Mouse (Mus musculus): Measurements from ENCODE around the gene Slc22a3. TPM values are rescaled to one million over a fixed set of nuclear protein-coding genes. Genes with fewer than 3 reads are reported as not detected.

Slc22a3 gene
- 2.9 and 3.1 TPM in 2 replicates for polyA plus RNA-seq (2015; fragmentation: Nextera tagmentation; extraction: Ambion mirVana)

DNA sequence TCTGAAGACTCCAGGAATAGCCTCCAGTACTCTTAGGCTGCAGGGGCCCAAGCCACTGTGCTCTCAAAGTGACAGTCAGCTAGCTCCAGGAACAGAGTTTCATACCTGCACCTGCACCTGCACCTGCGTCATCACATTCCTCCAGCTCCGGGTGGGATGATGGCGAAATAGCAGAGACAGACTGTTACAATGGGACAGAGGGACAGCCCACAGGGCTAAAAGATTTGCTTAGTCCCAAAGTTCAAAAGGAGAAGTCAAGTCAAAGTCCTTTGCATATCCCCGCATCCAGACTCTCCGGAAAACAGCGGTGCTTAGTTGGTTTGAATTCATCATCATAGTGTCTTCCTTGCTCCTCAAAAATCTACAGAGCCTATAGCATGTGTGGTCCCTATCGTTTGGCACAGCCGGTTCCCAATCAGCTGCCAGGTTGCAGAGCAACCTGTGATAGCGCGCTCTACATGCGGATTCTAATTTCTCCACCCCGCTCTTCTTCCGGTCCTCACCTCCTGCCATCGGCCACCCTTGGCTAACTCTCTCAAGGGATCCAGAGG is at the start of gene Slc22a3:
Gene Slc22a3 (minus strand): TSS at position 51 of the 551 bp plus-strand sequence.
- no peak for DNase-seq (ENCODE audit: low spot score)

DNA sequence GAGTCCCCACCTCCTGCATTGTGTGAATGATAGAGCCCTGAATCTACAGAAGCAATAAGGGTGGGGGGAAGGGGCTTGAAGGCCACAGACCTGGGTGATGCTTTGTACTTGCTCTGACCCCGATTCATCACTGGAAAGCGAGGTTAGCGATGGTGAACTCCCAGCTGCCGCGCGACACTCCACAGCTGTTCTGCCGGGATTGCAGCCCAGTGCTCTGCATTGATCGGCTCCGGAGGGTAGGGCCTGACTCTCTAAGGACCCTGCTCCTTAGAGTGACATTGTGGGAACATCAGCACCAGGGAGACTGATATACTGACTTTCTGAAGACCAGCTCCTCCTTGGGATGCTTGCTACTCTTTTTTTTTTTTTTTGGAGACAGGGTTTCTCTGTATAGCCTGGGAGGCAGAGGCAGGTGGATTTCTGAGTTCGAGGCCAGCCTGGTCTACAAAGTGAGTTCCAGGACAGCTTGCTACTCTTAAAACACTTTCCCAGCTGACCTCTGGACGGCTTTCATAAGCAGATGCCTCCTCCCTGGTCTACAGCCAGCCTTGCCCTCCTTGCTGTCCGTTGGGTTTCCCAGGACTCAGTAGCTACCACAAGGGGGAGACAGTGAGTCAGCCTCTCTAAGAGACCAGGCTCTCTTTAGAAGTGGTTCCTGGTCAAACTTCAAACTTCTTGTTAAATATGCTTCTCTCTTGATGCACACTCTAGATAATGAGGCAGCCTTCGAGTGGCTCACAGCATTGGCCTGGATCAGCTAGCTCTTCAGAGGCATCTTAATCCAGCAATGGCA is 27.0 kb upstream of the Slc22a3 start:
- DNase-seq (ENCODE audit: low spot score): peak; percentile 77

DNA sequence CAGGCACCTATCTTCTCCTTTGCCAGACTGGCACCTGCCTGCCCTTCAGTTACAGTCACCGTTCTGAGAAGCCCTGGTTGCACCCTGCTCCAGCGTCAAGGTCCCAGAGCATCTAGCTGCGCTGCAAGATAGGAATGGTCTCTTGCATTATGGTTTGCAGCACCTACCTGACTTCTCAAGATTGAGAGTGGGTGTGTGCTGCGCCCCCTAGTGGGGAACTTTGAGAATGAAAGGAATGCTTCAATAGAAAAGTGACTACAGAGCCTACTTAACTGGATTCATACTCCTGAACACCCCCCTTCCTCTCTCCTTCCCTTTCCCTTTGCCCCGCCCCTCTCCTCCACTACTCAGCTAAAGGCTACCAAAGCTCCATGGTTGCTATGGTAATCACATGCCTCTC is 24.6 kb upstream of the Slc22a3 start:
- DNase-seq (ENCODE audit: low spot score): peak; percentile 77

DNA sequence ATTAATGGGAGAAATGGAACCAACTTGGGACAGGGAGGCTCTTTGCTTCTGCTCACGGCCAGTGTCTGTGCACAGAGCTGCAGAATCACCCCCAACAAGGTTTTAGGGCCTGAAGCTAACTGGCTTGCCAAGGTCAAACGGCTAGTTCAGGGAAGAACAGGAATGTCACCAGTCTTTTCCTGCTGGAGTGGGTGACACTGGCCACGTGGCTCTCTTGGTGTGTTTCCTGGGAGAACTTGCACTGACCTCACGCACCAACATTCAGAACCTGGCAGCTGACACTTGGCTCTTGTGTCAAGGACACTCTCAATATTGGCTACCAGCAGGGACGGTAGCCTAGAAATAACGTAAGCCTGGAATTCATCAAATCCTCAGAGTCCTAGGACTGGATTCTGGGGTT is 22.6 kb upstream of the Slc22a3 start:
- no peak for DNase-seq (ENCODE audit: low spot score)

DNA sequence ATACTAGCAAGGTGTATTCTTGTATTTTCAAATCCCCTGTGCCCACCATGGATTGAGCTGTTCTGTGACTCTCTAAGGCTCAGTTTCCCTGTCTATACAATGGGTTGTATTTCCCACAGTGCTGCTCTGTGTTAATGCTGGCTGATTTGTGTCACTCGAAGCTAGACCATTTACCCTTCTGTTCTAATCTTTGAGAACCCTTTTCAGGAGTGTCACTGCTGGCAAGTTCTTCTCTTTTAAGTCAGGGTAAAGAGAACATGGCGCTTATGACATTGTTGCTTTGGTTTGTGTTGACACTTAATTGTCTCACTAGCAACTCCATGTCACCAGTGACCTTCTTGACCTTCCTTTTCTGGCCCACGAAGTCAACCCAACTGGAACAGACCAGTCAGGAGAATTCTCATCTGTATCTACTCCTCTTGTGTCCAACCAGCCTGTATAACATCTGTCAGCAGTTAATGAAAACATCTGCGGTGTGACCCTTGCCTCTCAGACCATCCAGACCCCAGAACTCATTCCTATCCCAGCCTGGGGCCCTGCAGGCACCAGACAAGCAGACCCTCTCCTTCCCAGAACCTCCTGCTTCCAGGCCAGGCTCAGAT is 22.0 kb upstream of the Slc22a3 start:
- no peak for DNase-seq (ENCODE audit: low spot score)

DNA sequence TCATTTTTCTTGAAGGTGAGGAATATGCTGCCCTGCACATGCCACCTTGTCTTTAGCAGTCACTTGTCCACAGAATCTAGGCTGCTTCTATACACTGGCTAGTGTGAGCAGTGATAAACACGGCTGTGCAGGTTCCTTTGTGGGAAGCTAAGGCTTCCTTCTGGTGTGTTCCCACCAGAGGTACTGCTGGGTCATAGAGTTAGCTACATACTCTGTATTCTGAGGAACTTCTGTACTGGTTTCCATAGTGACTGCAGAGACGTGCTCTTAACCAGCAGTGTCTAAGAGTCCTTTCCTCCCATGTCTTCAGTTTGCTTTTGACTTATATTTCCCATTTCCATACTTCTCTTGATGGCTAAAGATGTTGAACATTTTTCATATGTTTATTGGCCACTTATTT is 11.6 kb upstream of the Slc22a3 start:
- DNase-seq (ENCODE audit: low spot score): no peak

DNA sequence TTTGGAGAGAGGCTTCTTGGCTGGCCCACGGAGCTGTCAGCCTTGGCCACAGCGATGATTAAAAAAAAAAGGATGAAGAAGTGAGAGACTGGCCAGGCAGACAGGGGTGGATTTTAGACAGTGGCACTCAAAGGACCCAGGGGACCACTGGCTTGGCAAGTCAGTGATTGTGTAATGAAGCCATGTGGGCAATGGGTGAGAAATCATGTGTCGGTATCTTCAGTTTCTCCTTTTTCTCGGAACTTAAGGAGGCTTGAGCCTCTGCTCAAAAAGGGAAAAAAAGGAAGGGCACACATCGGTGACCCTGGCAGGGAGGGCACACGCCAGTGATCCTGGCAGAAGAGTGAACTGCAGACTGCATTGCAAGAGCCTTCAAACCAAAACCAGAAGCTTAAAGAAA is 10.7 kb upstream of the Slc22a3 start:
- DNase-seq (ENCODE audit: low spot score): no peak

DNA sequence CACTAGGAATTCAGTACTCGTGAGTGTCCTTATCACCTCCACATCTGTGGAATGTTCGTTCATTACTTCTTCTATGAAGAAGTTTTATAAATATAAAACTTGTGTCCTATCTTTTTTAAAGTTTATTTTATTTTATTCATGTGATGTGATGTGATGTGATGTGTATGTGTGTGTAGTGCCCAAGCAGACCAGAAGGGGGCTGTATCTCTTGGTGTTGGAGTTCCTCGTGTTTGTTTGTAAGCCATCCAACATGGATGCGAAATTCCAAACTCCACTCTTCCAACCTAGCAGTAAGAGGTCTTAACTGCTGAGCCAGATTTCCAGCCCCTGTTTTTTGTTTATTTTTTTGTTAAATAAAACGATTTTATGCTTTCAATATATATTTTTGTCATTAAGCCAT is 6.5 kb upstream of the Slc22a3 start:
- no peak for DNase-seq (ENCODE audit: low spot score)

DNA sequence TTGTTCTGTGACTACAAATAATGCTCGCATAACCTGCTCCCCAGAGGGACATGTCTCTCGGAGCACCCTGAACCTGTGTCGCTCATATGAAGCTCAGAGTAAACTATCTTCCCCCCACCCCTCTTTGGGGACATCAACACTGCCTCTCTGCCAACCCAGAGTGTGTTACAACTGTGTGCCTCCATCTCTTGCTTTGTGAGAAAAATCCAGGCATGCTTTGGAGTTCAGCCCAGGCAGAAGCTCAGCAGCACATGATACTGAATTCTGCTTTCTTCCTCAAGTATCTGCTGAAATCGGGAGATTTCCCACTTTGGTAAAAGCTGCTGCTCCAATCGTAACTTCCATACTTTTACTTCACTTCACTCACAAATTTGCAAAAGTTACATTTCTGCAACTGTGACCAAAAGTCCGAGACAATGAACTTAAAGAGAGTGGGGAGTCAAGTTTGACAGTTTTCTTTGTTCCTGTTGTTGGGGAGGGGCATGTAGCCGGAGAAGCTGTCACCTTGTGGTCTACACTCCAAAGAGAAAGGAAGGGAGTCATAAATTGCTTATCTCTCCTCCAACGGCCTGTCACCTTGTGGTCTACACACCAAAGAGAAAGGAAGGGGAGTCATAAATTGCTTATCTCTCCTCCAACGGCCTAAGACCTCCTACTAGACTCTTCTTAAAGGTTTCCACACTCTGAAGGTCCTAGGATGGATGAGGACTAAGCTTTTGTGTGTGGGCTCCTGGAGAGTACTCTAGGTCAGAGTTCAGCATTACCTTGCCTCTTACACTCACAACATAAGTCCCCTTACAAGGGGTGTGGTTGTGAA is 5.8 kb upstream of the Slc22a3 start:
- DNase-seq (ENCODE audit: low spot score): peak; percentile 44

DNA sequence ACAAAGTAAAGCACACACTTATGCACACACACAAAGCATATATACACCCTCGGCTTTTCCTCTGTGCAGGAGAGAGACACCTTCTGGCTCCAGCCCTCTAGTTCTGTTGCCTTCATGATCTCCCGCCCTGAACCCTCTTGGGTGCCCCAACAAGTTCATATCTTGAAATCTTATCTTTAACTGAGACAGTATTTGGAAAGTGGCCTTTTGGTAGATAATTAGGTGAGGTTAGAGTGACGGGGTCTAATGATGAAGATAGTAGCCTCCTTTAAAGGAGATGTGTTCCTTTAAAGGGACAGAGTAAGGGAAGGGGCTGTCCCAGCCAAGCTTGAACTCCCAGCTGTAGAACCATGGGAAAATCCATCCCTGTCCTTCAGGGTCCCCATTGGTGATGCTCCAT is 3.7 kb upstream of the Slc22a3 start:
- no peak for DNase-seq (ENCODE audit: low spot score)

DNA sequence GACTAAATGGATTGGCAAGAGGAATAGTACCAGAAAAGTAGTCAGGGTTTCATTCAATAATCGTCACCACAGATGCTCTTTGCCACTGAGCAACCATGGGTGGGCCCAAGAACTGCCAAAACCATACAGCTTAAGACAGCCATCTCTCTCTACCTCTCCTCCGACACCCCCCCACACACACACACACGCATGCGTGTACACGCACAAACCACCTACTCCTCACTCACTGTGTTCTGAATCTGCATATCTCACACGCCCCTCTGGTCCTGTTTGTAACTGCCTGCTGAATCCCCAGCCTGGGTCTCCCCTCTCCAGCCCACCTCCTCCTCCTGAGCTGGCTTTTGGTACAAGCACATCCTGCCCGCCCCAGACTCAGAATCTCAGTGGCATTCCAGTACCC is 872 bp upstream of the Slc22a3 start:
- no peak for DNase-seq (ENCODE audit: low spot score)

DNA sequence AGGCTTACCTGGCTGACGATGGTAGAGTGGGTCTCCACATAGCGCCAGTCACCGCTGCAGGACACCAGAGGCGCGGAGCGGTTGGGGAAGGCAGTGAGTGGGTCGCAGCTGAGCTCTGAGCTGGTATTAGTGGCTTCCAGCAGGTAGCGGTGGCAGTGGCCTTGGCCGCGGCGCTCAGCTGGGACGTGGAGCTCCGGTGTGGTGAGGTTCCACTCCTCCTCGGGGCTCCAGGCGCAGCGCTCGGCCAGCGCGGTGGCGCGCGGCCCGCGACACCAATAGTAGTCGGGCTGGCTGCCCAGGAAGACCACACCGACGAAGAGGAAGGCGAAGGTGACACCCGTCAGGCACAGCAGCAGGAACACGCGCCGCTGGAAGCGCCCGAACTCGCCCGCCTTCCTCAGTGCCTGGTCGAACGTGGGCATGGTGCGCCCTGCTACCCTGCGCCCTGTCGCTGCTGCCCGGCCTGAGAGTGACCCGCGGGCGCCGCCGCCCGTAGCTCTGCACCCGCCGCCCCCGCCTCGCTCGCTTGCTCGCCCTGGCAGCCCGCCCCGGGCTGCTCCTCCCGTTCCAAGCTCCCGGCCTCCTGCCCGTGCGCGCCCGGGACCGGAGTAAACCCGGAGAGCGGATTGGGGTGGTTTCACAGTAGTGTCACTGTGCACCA is 471 bp downstream of the Slc22a3 start:
- DNase-seq (ENCODE audit: low spot score): peak; percentile 29

DNA sequence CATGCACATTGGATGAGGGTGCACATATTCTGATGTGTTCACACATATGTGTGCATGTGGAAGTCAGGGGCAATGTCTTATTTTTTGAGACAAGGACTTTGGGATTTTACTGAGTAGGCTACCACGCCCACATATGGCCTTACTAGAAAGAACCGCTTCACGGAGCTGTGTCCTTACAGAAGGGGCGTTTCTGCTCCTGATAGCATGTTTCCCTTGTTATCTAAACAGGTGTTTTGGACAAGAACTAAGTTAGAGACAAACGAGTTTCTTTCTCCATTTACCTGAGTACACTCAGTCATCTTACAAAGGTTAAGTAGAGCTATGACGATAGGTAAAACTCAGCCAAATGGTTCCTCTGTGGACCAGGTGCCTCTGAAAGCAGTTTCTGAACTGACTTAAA is 1.8 kb downstream of the Slc22a3 start:
- no peak for DNase-seq (ENCODE audit: low spot score)

DNA sequence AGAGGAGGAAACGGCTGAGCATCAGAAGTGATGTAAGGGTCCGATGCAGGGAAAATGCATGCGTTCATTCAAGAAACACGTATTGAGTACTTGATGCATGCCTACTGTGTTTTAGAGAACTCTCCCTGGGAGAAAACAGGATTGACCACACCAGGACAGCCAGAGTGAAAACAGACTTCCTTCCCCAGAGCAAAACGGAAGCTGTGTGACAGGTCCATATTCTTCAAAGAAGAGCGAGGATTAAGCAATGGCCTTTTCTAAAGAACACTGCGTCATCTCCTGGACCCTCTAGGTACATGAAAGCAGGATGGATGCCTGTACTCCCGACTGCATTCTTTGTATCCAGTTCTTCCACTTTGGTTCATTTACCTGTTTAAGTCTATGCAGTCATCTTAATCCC is 8.1 kb downstream of the Slc22a3 start:
- no peak for DNase-seq (ENCODE audit: low spot score)

DNA sequence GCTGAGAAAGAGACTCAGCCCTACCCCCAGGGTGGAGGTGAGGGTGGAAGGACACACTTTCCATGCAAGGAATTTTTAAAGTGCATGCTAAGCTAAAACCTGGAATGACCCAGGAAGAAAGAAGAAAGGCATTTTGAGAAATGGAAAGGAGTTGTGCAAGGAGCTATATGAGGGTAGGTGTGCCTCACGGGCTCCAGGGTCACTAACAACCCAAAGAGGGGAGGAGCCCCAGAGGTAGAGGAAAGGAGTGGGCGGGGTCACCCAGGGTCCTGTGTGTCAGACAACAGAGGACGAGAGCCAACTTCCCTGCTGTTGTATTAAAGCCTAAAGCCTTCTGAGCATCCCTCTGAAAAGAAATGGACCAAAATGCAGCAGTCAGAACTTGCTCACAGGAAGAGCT is 11.9 kb downstream of the Slc22a3 start:
- peak; percentile 18 for DNase-seq (ENCODE audit: low spot score)

DNA sequence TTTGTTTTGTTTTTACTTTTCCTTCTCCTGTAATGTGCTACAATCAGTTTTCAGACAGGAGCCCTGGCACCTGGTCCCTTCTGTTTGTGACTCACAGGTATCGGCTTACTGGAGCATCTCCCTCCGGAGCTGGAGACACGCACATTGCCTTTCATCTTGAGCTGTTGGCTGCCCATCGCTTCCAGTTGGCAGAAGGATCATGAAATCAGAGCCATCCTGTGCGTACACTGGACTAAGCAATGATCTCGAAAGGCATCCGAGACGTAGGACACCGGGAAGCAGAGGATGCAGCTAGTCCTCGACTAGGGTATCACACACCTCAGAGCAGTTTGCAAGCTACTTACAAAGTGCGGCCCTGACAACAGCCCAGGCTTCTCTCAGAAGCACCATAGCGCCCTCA is 15.9 kb downstream of the Slc22a3 start:
- DNase-seq (ENCODE audit: low spot score): no peak

DNA sequence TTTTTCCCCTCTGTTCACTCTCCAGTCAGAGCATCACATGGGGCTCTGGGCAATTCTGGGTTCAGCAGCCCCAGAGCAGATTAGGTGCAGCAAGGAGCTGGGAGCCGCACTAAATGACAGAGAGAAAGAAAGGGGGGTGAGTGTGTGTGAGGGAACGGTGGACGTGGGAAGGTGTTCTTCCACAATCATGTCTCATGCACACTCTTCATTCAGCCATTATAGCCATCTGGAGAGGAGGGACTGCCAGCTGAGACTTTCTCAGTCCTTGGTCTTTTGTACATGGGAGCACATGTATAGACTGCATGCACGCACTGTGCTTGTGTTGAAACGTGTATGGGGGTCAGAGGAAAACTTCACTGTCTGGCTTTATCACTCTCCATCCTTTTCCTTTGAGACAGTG is 17.6 kb downstream of the Slc22a3 start:
- no peak for DNase-seq (ENCODE audit: low spot score)

DNA sequence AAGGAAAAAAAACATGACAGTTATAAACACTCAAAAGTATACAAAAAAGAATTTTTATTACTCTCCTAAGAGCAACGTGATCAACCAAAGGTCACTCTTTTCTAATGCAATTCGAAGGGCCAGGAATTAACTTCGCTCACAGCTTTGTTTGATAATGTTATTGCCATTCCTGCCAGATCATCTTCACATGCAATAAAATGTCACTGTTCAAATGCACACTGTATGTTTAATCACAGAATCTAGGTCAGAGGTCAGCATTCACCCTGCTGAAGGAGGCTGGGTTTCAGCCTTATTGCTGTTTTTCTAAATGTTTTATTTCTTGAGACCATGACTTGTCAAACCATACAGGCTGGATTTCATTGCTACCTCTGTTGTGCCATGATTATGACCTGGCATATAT is 21.8 kb downstream of the Slc22a3 start:
- DNase-seq (ENCODE audit: low spot score): no peak

DNA sequence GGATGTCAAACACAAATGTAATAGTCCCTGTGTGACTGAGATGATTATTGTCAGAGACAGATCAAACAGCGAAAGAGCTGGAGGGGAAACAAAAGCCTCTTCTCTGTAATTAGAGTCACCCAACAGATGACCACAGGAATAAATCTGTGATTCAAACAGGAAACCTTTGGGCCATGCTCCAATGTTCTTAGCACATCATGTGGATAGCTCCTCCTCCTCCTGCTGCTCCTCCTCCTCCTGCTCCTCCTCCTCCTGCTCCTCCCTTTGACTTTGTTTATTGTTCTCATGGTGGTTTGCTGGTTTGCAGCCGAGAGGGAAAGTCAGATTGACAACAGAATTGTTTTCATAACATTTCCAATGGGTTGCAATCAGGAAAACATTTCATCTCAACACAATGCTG is 28.1 kb downstream of the Slc22a3 start:
- no peak for DNase-seq (ENCODE audit: low spot score)

DNA sequence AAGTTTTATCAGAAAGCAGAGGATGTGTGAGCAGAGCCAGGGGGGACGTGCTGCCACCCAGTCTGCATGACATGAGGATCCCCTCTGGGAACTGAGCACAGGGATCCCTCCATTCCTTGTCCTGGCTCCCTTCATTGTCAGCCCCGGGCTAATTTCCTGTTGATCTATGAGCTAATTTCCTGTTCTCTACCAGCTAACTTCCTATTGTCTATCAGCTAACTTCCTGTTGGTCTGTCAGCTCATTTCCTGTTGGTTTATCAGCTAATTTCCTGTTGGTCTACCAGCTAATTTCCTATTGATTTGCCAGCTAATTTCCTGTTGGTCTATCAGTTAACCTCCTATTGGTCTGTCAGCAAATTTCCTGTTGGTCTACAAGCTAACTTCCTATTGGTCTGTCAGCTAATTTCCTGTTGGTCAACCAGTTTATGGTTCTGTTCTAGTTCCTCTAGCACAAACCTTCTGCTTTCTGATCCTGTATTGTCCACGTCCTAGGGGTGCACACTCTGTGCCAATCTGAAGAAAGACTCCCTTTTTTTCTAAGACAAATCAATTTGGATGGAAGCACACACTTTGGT is 32.9 kb downstream of the Slc22a3 start:
- DNase-seq (ENCODE audit: low spot score): no peak

DNA sequence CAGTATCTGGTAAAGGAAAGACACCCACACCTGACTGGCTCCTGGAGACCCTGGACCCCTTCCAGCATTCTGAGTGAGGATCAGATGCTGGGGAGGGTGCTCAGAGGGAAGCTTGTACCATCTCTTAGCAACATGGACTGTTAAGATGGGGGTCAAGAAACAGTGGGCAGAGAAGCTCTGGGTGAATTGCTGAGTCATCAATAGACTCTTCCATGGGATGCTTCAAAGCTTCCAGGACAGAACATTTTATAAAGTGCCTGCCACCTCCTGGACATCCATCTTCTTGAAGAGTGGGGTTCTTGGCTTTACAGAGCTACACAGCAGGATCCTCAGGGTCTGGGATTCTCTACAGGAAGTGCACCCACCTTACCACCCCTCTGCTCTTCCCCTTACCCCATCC is 35.0 kb downstream of the Slc22a3 start:
- DNase-seq (ENCODE audit: low spot score): no peak

Data from thymus, postnatal 0 days (tissue).